Mouse (Mus musculus) layer of hippocampus, adult 8-10 months (tissue): ENCODE results near the gene Tmem150c. TPM values are rescaled to one million over a fixed set of nuclear protein-coding genes. Genes with fewer than 3 reads are reported as not detected.

Experiments
- DNase-seq, 2 experiments: peaks; one replicate each; pipeline ENCODE4 v3.0.0; 2022; ENCODE audit warnings: low spot score in 2 of 2
- total RNA-seq, 4 experiments: library from RNA; stranded (reverse); gene quantifications; 2 replicates each; pipeline ENCODE4 v1.2.4; 2022

Tmem150c gene
- total RNA-seq, 4 experiments from 2014 or later, result 61.3 to 73.4 (median 69.5) TPM

DNA sequence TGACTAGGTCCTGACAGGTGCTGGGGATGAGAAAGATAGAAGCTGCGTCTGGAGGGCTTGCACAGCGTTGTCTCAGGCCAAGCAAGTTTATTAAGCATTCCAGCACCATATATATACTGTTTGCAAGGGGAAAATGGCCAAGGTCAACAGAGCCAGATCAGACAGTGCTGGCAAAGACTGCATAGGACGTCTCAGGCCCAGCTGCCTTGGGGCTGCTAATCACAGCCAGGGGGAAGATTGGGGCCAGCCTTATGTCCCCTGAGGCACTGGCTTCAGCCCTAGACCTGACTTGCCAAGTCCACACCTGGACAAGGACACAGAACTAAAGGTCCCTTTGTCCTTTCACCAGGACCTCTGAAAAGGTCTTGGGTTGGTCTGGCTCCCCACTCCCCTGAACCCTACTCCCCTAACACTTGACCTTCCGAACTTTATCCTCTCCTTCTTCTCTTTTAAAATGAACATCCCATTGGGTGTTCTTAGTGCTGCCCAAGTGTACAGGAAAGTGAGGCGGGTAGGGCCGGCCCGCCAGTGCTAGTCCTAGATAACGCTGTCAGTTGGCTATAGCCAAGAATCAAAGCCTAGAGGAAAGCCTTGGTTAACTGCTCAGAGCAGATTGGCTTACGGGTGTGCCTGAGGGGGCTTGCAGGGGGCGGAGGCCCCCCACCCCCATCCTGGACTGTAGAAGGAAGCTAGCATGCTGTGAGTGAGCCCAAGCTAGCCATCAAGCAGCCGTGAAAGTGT, 104.6 kb downstream of the Tmem150c start:
- DNase-seq, result no peak

DNA sequence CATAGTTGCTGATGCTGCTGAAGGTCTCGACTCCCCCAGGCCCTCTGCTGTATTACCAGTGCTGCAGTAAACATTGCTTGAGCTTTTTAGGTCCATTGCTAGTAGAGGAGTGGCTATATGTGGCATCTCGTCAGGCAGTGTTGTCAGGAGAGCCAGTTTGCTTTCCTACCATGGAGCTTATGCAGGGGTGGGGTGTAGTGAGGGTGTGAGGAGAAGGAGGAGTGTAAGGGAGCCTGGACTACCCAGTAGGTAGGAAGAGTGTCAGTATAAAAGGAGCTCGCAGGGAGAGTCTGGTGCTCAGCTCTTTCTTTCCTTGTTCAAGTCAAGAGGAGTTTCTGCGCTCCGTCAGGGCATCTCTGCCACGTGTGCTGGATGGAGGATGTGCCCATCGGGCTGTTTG, 106.9 kb downstream of the Tmem150c start:
- no peak for DNase-seq

DNA sequence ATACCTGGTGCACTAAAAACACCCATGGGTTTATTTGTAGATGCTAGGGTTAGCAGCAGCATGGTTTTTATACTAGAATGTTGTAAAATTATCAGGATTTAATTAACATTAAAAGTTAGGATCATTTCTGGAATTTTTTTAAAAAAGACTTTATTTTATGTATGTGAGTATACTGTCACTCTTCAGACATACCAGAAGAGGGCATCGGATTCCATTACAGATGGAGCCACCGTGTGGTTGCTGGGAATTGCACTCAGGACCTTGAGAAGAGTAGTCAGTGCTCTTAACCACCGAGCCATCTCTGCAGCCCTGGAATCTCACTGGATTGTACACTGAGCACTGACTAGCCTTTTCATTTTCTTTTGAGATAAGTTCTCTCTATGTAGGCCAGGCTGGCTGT, 109.7 kb downstream of the Tmem150c start:
- no peak for DNase-seq

DNA sequence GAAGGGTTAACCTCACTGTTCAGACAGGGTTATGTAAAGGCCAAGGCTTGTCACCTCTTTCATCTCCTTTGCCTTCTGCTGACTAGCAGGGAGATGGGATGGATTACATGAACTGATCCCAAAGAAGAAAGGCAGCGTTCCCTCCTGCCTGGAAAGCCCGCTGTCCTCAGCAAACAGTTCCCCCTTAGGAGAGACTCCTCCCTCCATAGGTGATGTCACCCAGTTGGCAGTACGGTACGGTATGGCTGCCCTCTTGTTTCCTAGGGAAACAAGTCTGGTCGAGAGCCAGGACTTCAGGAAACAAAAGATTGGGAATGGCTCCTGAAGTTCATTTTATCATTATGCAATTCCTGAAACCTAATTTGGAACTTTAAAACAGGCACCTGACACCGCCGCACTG, 111.7 kb downstream of the Tmem150c start:
- no peak for DNase-seq

DNA sequence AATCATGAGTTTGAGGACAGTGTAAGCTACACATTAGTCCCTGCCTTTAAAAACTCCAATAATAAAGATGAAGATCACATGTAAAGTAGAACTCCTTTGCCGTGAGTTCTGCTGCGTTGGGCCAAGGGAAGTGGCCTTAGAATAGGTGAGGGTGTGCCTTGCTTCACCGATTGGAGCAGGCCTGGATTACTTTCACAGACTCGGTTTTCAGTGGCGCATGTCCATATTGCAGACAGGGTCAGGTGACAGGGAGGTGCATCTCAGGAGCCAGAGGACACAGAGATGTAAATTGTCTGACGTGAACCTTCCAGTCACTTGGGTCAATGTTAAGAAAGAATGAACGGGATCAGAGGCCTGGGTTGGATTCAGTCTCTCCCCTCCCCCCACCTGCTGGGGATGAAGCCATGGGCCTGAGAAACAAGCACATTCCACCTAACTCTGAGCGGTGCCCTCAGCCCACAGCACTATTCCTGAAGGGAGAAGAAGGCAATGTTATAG, 112.4 kb downstream of the Tmem150c start:
- DNase-seq, result no peak

DNA sequence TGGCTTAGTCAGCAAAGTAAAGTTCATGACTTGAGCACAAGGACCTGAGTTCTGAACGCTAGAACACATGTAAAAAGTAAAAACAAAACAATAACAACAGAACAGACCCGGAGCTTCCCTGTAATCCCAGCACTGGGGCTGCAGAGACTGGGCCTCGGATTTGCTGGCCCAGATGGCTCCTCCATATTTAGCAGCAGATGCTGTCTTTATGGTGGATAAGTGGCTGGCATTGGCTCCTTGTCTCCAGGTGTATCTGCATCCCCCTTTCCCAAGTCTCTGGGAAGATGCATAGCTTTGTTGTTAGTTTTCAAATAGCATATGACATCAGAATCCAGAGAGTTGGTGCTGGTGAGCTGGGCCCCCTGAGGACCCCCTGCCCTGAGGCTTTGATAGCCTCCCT, 113.5 kb downstream of the Tmem150c start:
- DNase-seq, result no peak

DNA sequence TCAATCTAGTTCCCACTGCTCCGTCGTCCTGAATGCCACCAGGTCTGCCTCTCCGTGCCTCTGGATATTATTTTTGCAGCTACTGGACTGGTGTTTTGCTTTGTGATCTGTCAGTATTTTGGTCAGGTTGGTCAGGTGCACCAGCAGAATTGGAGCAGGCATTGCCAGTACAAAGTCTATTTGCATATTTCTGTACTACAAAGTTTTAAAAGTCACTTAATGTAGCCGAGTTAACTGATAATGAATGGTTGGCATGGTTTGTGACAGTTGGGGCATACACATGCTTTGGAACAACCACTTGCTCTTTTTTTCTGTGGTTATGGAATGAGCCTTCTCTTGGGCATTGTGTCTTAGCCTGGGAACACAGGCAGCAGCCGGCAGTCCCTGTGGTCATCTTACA, 115.0 kb downstream of the Tmem150c start:
- no peak for DNase-seq

DNA sequence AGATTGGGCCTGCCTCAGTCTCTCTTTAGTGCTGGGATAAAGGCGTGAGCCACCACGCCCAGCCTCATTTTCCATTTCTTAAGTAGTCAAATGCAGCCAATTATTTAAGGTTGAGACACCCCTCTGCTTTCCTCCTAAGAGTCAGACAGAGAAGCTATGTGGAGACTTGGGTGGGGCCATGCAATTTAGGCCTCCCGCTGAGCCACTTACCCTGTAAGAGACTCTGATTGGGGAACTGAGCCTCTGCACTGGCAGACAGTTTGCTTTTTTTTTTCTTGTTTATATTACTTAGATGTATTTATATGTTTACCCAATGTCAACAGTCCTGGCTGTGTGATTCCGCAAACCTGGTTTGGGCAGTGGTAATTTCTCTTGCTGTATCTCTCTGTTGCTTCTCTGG, 115.6 kb downstream of the Tmem150c start:
- no peak for DNase-seq

DNA sequence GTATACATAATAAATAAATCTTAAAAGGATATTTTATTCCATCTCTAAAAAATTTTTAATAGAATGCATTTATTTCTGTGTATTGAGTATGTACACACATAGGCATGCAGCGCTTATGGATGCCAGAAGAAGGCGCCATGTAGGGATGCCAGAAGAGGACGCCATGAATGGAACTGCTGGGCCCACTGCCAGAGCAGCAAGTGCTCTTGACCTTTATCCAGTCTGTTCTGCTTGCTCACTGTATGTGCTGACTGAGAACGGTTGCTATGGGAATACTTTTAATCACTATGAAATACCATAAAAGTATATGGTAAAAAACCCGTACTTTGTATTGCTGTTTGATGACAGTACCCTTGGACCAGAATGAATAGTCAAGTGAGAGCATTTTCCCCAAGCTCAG, 116.2 kb downstream of the Tmem150c start:
- DNase-seq, result peak in 1 of 2 experiments; percentile 44

DNA sequence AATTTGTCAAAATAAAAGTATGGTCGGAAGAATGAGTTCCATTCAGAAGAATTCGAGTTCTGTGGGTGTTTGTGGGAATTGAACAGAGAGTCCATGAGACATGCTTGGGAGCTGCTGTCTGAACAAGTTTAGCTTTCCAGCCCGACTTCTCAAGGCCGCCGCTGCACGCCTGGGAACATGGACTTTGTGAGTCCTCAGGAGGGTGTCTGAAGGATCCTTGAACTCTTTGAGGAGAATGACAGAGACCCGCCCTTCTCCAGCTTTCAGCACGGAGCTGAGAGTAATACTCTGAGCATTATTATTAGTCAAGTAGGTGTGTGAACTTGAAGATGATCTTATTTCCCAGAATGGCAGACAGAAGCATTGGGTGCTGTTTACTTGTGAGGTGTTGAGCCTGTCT, 117.1 kb downstream of the Tmem150c start:
- no peak for DNase-seq

DNA sequence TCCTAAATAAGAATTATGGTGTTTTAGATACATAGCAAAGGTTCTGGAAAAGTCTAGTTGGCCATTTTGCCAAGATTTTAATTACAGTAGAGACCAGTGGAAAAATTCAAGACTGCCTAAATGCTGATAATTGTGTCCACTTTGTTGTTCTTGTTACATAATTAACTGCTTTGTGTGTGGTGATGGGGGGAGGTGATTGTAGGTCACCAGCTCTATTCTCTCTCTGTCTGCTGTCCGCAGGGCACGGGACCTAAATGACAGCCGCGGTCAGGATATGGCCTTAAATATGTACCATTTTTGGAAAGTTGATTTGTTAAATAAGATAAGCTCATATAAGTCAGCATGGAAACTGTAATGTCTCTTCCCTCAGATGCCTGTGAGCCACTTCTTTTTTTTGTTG, 118.3 kb downstream of the Tmem150c start:
- DNase-seq, result no peak

DNA sequence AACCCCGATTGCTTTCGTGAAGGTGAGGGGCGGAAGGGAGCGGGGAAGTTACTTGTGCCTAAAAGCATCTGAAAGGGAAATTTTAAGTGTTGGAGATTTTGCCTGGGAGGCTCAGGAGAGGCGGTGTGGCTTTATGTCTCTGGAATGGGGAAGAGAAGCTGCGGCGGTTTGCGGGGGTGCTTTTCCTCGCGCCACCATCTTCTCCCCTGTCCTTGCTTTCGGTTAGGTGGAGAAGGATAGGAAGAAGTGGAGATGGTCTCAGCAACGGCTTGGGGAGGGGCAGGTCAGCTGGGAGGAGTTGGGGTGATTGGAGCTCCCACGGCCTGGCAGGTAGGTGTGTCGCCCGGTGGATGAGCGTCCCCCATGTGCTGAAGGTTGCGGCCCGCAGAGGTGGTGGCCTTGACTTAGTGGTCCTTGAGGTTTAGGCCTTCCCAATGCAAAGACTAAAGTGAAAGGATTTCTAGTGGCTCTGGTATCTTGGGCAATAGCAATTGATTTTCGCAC, 119.3 kb downstream of the Tmem150c start:
- peak; percentile 39 to 50 for DNase-seq

DNA sequence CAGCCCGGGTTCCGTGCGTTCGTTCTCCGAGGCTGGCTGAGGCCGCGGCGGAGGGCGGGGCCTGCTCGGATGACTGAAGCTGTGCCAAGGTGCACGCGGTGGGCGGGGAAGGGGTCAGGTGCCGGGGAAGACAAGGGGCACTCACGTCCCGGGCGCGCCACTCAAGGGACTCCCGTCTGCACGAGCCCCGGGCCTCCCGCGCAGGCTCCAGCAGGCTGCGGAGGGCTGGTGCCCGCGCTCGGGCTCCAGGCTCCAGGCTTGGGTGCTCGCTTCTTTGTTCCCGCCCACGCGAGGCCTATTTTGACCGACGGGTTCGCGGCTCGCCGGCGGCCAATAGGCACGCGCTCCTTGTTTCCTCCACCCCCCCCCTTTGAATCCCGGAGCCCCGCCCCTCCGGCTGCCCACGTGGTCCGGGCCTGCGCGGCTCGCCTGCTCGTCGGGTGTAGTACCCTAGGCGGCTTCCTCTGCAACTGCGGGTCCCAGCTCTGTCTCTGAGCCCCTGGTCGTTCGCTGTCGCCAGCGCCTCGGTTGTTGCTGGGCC, 119.9 kb downstream of the Tmem150c start, which contains the start of the genes Hnrnpdl and Enoph1:
Gene Hnrnpdl, minus strand, starts transcription at position 63 of the 541 bp plus-strand sequence.
Gene Enoph1, plus strand, starts transcription at position 384 of the 541 bp plus-strand sequence.
- peak; percentile 93 to 95 for DNase-seq

DNA sequence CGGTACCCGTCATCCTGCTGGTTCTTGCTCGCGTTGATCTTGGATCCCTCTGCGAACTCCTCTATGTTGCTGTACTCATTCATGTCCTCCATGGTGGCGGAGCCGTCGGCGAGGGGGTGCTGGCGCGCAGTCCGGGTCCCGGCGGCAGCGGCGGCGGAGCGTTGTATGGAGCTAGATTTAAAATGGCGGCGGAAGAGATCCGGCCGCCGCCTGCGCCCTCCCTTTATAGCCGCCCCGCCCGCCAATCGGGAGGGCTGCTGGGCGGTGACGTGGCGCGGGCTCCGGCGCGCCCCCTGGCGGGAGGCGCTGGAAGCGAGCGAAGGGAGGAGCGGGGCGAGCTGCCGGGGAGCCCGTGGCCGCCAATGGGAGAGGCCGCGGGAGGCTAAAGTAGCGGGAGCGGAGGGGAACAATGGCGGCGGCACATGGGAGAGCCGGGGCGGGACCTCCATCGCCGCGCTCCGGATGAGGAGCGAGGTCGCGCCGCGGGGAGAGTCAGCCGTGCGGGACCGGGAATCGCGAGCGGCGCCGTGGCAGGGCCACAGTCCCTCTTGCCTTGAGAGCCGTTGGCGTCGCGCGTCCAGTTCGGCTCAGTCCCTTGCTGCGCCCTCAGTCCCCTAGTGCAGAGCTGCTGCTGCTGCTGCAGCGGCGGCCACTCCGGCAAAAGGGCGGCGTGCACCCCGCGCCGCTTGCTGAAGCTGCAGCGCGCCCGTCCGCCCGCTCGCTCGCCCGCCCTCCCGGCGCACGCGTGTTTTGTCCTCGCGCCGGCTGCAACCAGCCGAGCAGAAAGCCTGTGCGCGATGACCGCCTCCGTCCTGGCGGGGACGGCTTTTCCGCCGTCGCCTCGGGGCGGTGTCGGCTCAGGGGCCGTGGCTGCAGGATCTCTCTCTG, 120.7 kb downstream of the Tmem150c start:
- DNase-seq, result peak; percentile 91 to 97

DNA sequence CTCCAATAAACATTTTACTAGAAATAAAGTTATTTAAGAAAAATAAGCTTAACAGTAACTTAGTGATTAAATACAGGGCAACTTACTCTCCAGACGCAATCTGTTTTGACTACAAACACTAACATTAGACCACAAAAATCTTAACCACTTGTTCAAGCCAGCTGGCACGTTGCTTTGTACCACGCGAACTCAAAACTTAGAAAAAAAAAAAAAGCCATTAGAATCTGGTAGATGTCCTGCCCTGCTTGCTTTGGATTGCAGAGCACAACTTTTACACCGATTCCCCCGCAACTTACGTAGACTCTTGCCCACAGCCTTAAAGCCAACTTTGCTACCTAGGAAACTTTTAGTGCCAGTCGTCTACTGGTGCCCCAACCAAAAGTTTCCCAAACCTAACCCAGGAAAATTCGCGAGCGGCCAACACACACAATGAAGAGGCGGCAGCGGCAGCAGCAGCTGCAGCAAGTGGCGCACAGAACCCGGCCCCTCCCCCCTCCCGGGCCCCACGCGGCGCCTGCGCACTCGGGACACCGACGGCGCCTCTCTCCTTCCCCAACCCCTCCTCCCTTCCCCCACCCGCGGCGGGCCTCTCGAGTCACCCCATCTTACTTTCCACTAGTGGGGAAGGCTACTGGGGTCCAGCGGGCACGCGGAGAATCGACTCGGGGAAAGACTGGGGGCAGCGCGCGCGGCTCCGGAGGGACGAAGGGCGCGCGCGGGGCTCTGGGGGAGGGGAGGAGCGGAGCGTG, 121.5 kb downstream of the Tmem150c start:
- DNase-seq, result peak; percentile 80 to 84

DNA sequence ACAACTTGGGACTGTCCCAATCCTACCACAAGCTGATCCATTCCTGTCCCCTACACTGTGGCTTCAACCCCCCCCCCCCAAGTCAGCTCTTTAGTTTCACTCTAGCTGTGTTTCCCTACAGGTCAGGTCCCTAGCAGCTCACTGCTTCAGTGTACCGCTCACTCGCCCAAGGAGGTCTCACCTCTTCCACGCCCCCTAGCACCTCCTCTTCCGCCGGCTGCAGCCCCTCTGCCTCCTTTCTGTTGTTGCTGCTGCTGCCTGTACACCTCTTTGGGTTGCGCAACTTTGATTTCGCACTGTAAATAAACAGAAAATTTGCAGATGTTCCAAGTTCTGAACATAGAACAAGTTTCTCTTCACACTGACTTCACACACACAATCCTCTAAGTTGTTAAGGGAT, 122.9 kb downstream of the Tmem150c start:
- no peak for DNase-seq

DNA sequence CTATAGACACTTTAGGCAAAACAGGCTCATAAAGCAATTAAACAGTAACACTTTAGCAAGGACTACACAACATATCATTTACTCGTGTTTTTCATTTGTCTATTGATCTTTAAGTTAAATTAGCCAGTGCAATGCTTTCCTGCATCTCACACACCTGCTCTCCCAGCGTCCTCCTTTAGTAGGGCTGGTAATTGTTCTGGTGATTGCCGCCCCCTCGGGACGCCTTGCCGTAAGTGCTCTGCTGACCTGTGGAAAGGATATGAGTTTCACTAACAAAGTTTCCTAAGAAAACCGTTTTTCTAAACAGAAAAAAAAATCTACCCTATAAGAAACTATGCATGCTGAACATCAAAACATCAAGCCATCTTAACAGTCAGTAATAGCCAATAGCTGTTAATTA, 123.7 kb downstream of the Tmem150c start:
- no peak for DNase-seq

DNA sequence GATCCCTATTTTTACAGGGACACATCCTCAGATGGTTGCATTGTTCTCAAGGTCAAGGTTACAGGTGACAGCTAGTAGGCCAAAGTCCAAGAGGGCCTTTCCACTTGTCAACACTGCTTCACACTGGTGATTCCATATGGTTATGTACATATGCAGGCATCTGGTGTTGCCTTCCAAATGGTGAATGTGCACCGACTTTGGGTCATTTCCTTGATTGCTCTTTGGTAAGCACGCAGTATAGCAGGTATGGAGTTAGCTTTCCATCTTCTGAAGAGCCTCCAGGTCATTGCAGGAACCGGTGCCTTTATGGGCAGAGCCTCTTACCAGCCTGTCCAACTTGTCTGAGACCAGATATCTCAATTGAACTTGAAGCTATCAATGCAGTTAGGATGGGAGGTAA, 127.0 kb downstream of the Tmem150c start:
- no peak for DNase-seq

DNA sequence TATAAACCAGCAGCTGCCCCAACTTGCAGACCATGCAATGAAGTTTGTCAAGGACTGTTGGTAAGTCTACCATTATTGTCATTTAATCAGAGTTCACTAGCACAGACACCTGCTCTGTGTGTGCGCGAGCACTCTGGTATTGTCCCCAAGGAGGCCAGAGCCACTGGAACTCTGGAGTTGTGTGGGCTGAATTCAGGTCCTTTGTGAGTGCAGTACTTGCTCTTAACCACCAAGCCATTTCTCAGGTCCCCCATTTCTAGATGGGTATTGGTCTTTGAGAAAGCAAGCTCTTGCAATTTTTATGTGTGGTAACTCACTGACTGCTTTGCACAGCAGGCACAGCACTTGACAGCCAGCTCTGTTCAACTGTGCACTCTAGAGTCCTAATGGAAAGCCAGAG, 127.5 kb downstream of the Tmem150c start:
- no peak for DNase-seq

DNA sequence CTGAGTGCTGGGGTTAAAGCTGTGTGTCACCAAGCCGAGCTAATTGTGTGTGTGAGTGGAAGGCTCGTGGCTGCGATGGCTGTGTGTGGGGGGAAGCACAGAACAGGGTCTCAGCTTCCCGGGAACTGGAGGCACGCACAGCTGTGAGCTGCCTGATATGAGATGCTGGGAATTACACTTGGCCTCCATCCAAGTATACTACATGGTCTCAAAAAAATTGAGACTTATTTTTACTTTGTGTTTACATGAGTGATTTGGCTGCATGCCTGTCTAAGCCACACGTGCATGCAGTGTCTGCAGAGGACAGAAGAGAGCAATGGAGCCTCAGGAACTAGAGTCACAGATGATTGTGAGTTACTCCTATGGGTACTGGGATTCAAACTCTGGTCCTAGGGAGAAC, 129.5 kb downstream of the Tmem150c start:
- peak in 1 of 2 experiments; percentile 29 for DNase-seq
